Mouse (Mus musculus) erythroblast, embryonic 14.5 days (primary cell): ENCODE measurements around the gene Tlr9. TPM values are rescaled to one million over a fixed set of nuclear protein-coding genes. Genes with fewer than 3 reads are reported as not detected.

ENCODE experiments used
- H3K27me3 ChIP-seq: 2 replicates; pipeline ENCODE4 v1.6.1; 2012; ENCODE audit warnings: inconsistent platforms; ENCODE audit not compliant: control insufficient read depth
- H3K36me3 ChIP-seq: 2 replicates; pipeline ENCODE4 v1.6.1; 2012; ENCODE audit warnings: mild to moderate bottlenecking, inconsistent platforms; ENCODE audit not compliant: control insufficient read depth
- H3K4me1 ChIP-seq: 2 replicates; pipeline ENCODE4 v1.6.1; 2012; ENCODE audit warnings: inconsistent platforms; ENCODE audit not compliant: control insufficient read depth
- H3K4me3 ChIP-seq: replicated peaks from 2 replicates; pipeline ENCODE3; 2012; ENCODE audit warnings: moderate library complexity, mild to moderate bottlenecking, inconsistent platforms
- H3K9me3 ChIP-seq: 2 replicates; pipeline ENCODE4 v1.6.1; 2012; ENCODE audit warnings: low read length, inconsistent platforms, mixed read lengths; ENCODE audit not compliant: control insufficient read depth
- GATA1 ChIP-seq: IDR thresholded peaks from 2 replicates; pipeline ENCODE4 v1.6.1; 2012; ENCODE audit warnings: low read length, inconsistent platforms, mixed read lengths
- TAL1 ChIP-seq: IDR thresholded peaks from 3 replicates; pipeline ENCODE4 v1.6.1; 2012; ENCODE audit warnings: low read length, inconsistent platforms, mixed read lengths
- polyA plus RNA-seq: library from polyadenylated mRNA; stranded (reverse); fragments of >175 nt; gene quantifications from 2 replicates; pipeline ENCODE4 v1.2.3, GENCODE M21; 2012

The Tlr9 gene
- polyA plus RNA-seq, 1 experiment = 0.01 TPM

GRCm38 (mm10) chr9:106269076-106269788 is 46.8 kb downstream of the Tlr9 start:
- H3K36me3 ChIP-seq = no peaks in the 10 kb centered on the region
- no peaks in the 10 kb centered on the region for H3K27me3 ChIP-seq
- H3K4me1 ChIP-seq = no peaks in the 10 kb centered on the region; the same call in 1 of the 2 replicates
- no peaks in the 10 kb centered on the region for H3K9me3 ChIP-seq
- H3K4me3 ChIP-seq = no peak overlapping the region
- TF ChIP-seq GATA1 (no peak), TAL1 (no peak)

DNA sequence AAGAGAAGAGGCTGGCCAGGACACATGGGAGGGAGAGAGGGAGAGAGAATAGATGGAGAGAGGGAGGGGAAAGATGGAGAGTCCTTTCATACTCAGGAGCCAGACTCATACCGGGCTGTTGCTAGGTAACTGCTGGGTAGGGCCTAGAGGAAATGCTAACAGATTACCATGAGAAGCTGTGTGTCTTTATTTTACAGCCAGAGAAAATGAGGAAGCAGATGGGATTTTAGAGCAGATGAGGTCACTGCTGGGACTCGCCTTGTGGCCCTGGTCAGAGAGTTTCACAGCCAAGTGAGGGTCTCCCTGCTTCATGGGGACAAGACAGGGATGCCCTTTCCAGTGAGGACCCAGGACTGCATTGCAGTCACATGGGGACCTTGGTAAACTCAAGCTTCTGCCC is 47.5 kb downstream of the Tlr9 start:
- no peak for TF ChIP-seq TAL1
- no peak for TF ChIP-seq GATA1
- Histone ChIP-seq H3K4me3 (no peak overlapping the region), H3K9me3 (no peaks in the 10 kb centered on the region), H3K4me1 (no peaks in the 10 kb centered on the region; the same call in 1 of the 2 replicates), H3K27me3 (no peaks in the 10 kb centered on the region), H3K36me3 (no peaks in the 10 kb centered on the region)

DNA sequence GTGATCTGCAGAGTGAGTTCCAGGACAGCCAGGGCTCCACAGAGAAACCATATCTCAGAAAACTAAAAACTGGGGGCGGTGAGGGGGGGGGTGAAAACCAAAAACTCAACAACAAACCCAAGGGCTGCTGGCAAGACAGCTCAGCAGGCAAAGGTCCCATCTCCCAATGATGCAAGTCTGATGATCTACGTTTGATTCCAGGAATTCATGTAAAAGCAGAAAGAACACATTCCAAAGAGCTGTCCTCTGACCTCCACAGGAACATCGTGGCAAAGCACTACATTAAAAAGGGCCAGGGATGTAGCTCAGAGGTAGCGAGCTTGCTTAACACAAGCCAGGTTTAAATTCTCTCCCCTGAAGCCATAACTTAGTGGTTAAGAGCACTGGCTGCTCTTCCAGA is 48.3 kb downstream of the Tlr9 start:
- Histone ChIP-seq H3K36me3 (no peaks in the 10 kb centered on the region), H3K27me3 (no peaks in the 10 kb centered on the region), H3K9me3 (no peaks in the 10 kb centered on the region), H3K4me1 (no peaks in the 10 kb centered on the region; the same call in 1 of the 2 replicates), H3K4me3 (no peak overlapping the region)
- no peak for TF ChIP-seq TAL1
- TF ChIP-seq GATA1 = no peak

GRCm38 (mm10) chr9:106272288-106272687 is 49.9 kb downstream of the Tlr9 start:
- TF ChIP-seq GATA1 = no peak
- no peak for TF ChIP-seq TAL1
- H3K27me3 ChIP-seq = no peaks in the 10 kb centered on the region
- no peaks in the 10 kb centered on the region for H3K9me3 ChIP-seq
- no peak overlapping the region for H3K4me3 ChIP-seq
- no peaks in the 10 kb centered on the region for H3K36me3 ChIP-seq
- H3K4me1 ChIP-seq = no peaks in the 10 kb centered on the region; the same call in 1 of the 2 replicates

DNA sequence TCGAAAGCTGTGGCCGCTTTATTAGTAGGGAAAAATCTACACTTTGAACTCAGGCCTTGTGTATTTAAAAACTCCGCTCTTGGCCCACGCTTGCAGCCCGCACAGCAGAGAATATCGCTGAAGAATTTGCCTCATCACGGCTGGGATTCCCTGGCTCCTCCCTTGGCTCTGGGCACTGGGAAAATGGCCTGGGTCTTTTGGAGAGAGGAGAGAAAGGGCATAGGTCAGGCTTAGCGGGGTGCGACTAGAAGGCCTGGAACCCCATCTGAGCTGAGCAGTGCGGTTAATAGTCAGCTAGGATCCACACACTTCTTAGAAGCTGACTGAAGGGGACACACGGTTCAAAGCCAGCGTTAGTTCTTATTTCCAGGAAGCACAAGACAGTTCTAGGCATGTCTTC is 50.9 kb downstream of the Tlr9 start:
- H3K9me3 ChIP-seq = no peaks in the 10 kb centered on the region
- no peaks in the 10 kb centered on the region for H3K36me3 ChIP-seq
- H3K4me3 ChIP-seq = no peak overlapping the region
- no peaks in the 10 kb centered on the region for H3K27me3 ChIP-seq
- no peak for TF ChIP-seq TAL1
- no peak for TF ChIP-seq GATA1
- H3K4me1 ChIP-seq = no peaks in the 10 kb centered on the region; the same call in 1 of the 2 replicates

DNA sequence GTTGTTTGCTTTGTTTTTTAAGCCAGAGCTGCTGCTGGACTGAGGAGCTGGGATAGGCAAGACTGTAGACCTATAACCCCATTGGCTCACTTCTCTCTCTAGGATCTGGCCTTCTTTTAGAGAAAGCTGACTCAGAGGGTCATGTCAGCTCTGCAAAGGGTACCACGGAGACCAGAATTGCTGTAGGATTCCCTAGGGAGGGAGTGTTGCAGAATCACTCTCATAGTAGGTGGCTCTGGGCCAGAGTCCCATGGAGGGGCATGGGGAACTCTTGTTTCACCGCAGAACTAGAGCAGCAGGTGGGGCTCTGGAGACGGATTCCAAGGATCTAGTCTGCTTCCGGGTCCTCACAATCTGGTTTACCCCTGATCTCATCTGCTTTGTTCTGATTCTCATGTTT is 51.4 kb downstream of the Tlr9 start:
- TF ChIP-seq TAL1 (no peak), GATA1 (no peak)
- Histone ChIP-seq H3K4me1 (no peaks in the 10 kb centered on the region; the same call in 1 of the 2 replicates), H3K9me3 (no peaks in the 10 kb centered on the region), H3K36me3 (no peaks in the 10 kb centered on the region), H3K27me3 (no peaks in the 10 kb centered on the region), H3K4me3 (no peak overlapping the region)

GRCm38 (mm10) chr9:106274652-106275180 is 52.3 kb downstream of the Tlr9 start:
- H3K9me3 ChIP-seq = no peaks in the 10 kb centered on the region
- TF ChIP-seq TAL1 (no peak), GATA1 (no peak)
- no peak overlapping the region for H3K4me3 ChIP-seq
- peaks cover 3% of the 10 kb centered on the region for H3K4me1 ChIP-seq
- no peaks in the 10 kb centered on the region for H3K27me3 ChIP-seq
- no peaks in the 10 kb centered on the region for H3K36me3 ChIP-seq

DNA sequence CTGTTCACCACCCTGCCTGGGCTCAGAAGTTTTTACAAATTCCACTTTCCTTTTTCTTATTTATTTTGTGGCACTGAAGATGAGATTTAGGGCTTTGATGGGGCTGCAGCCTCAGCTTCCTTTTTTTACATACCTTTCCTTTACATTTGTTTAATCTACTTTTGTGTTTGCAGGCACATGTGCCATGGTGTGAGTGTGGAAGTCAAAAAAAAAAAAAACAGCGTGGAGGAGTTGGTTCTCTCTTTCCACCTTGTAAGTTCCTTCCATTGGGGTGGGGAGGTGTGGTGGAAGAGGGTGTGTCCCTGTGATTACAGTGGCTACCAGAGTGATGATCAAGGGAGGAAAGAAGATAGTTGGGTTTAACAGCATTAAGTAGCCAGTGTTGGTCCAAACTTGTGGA is 53.4 kb downstream of the Tlr9 start:
- Histone ChIP-seq H3K4me1 (peaks cover 9% of the 10 kb centered on the region), H3K9me3 (no peaks in the 10 kb centered on the region), H3K27me3 (no peaks in the 10 kb centered on the region), H3K36me3 (no peaks in the 10 kb centered on the region), H3K4me3 (no peak overlapping the region)
- no peak for TF ChIP-seq GATA1
- TF ChIP-seq TAL1 = no peak

Other genes with a start within 250 kb of the Tlr9 start
- gene Col6a4, start 125.8 kb upstream of the Tlr9 start, polyA plus RNA-seq = not detected in 2 replicates
- gene Glyctk, start 64.5 kb upstream of the Tlr9 start, polyA plus RNA-seq = 0.04 and 0.07 TPM in 2 replicates
- 0.41 and 0.51 TPM in 2 replicates for gene Wdr82, start 51.7 kb upstream of the Tlr9 start, polyA plus RNA-seq
- gene Ppm1m, start 22.9 kb upstream of the Tlr9 start, polyA plus RNA-seq = 0.33 and 0.45 TPM in 2 replicates
- 0.48 and 0.87 TPM in 2 replicates for gene Twf2, start 19.5 kb upstream of the Tlr9 start, polyA plus RNA-seq
- 0.43 and 0.52 TPM in 2 replicates for gene Alas1, start 26.1 kb downstream of the Tlr9 start, polyA plus RNA-seq
- 1.8 and 3.7 TPM in 2 replicates for gene Poc1a, start 58.5 kb downstream of the Tlr9 start, polyA plus RNA-seq
- gene Dusp7, start 146.0 kb downstream of the Tlr9 start, polyA plus RNA-seq = 0.19 and 0.23 TPM in 2 replicates
- gene Rpl29, start 206.9 kb downstream of the Tlr9 start, polyA plus RNA-seq = 2.4 and 3.8 TPM in 2 replicates
- 0.42 and 0.50 TPM in 2 replicates for gene Acy1, start 215.7 kb downstream of the Tlr9 start, polyA plus RNA-seq
- 0.07 TPM in 1 of 2 replicates, not detected in the other for gene Abhd14b, start 224.9 kb downstream of the Tlr9 start, polyA plus RNA-seq
- gene Abhd14a, start 225.1 kb downstream of the Tlr9 start, polyA plus RNA-seq = 0.42 and 0.64 TPM in 2 replicates
- 0.21 and 0.90 TPM in 2 replicates for gene Pcbp4, start 230.7 kb downstream of the Tlr9 start, polyA plus RNA-seq
- not detected in 2 replicates for gene Gpr62, start 243.3 kb downstream of the Tlr9 start, polyA plus RNA-seq